Mouse (Mus musculus) heart, adult 11 months (tissue): ENCODE measurements at regions not wholly inside any gene's neighbourhood (a gene's known extent, or its start where the extent isn't known, plus 50 kb on each side); places are given as distances from the start of the nearest gene placed in this dataset.
A peak's percentile ranks its signal among the peaks of the same experiment; 100 is the strongest.
"Not testable (repeated sequence)": the region's sequence is repeated elsewhere in the genome, so short reads cannot be mapped to it uniquely, and the experiment has no call there.

ENCODE experiments used
- DNase-seq: peaks from one replicate; pipeline ENCODE4 v3.0.0; 2022

DNA sequence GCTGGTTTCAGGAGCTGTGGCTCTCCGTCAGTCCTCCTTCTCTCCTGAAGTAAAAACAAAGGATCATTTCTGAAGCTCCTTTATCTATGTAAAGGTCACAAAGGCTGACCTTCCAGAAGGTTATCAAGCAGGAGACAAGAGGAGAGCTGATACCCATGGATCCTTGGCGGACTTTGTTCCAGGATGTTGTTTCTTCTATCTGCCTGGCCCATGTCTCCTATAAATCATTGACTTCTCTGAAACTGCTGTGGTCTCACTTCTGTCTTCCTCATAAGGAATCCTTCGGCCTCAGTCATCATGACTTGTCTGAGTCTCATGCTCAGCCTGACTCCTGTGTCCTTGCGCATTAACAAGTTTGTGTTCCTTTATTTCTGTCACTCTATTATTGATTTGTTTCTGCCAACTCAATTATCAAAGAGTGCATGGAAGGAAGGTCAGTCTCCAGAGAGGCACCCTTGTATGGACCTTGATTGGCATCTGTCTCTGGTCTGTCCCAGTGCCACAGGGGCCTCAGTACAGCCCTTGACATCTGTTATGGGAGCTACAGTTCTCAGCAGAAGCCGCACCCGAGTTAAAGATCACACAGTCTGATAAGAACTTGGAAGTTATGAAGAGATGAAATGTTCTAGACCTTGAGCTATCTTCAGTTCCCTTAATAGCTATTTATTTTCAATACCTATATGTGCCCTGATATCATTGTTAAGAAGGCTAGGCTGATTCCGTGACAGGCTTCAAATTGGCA lies 53.2 kb upstream of the Dazl start:
- peak; percentile 66 for DNase-seq

DNA sequence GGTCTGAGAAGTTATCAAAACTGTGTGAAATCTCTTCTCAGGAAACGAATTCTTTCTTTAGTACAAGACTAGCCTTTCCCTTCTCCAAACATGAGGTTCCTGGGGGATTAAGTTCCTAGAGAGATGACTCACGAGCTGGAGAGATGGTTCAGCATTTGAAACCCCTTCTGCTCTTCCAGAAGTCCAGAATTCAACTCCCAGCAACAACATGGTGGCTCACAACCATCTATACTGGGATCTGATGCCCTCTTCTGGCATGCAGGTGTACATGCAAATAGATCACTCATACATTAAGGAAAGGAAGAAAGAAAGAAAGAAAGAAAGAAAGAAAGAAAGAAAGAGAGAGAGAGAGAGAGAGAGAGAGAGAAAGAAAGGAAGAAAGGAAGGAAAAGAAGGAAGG lies 60.4 kb upstream of the Dazl start:
- not testable (repeated sequence) for DNase-seq

DNA sequence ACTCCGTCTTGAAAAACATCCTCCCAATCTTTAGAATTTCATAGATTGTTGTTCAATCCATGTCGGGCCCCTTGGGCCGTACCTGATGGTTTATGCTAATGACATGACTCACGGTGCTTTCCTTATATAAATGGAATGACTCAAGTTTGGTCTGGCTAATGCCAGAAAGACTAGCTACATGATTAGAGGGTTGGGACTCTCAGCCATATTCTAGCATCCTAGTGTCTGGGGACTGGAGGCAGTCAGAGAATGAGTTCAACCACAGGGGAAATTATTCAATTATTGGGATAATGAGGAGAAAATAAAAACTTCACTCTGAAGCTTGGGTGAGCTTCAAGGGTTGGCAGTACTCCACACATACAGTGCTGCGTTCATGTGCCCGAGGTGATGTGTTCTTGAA lies 60.9 kb upstream of the Dazl start:
- peak; percentile 44 for DNase-seq

DNA sequence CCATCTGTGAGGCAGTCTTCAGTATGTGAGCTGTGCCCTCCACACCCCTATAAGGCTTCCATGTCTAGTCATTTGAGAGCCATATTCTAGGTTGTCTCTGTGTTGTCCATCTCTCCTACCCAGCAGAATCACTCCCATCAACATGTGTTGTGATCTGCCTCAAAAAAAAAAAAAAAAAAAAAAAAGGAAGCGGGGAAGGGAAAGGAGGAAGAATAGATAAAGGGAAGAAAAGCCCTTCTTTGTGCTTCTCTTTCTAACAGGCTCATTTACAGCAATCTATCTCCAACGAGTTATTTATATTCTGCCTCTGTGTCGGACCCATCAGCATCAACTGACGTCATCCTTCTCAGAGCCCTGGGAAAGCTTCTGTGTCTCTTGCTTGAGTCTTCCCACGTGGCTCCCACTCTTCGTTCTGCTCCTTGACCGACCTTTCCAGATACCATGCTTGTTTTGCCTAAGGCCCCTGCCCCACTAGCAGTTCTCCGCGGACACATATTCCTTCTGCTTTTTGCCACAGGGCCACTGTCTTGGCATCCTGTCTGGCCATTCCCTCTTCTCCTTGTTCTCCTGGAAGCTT lies 68.3 kb upstream of the Dazl start:
- DNase-seq: peak; percentile 69

DNA sequence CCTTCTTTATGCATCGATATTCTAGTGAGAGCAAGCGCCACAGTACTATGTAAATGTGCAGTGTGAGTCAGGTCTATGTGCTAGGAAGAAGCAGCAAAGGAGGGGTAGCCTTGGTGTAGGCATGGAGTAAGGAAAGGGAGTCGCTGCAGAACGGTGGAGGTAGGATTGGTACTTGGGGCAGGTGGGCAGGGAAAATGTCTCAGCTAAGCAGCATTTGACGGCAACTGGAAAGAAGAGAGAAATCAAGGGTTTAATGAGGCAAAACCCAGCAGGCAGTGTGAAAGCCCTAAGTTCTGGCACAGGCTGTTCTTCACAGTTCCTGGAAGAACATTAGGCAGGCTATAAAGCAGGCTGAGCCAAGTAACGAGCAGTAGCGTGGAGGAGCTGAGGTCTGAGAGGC lies 72.0 kb upstream of the Dazl start:
- DNase-seq: peak; percentile 82

DNA sequence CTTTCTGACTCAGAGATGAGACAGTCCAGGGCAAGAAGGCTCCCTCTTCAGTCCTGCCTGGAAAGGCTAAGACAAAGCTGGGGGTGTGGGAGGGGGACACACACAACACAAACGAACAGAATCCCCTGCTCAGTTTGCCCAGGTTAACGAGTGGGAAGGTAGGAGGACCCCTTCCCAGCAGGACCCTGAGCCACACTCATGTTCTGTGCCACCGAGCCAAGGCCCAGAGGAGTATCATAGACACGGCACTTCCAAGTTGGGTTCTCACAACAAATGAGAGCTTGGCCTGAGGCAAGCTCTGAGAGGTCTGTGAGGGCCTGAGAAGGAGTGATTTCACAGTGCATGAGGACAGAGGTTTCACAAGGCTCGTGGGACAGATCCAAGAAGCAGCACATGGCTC lies 72.7 kb upstream of the Dazl start:
- DNase-seq: peak; percentile 91

DNA sequence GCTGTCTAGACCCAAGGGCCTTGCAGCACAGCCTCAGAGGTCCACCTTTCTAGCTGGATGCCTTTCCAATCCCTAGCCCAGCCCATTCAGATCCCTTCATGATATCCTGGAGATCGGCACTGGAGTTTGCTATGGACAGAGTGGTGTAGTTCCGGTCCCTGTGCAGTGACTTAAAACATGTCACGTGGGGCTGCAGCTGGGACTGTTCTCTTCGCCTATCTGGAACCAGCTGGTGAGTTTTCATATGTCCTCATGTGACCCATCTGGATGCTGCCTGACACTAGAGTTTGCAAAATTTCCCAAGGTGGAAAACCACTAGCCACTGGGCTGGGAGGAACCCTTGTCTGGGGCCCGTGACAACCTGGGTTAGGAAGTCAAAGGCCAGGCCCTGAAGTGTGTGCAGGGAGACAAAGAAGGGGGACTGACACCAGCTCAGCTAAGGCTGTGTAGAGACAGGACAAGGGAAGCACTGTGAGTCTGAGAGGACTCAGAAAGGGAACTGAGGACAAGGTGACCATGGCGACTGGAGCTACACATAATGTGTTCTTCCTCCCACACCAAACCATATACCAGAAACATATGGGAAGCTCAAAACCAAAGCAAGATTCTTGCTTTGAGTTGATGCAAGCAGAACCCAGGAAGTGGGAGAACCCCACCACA lies 75.9 kb upstream of the Dazl start:
- DNase-seq: peak; percentile 98

DNA sequence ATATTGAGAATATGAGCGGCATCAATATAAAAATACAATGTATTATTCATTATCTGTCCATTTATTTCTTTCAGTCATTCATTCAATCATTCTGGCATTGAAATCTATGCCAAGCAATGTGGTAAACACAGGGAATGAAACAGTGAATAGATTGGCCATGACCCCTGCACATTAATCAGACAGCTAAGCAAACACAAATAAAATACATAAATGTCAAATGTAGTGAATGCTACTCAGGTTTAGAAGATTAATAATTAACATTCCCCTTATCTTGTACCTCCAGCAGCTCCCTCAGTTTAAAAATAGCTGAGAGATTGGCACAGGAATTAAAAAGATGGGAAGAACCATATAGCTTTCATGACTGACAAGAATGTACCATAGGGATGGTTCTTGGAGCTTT lies 77.0 kb upstream of the Dazl start:
- DNase-seq: no peak

DNA sequence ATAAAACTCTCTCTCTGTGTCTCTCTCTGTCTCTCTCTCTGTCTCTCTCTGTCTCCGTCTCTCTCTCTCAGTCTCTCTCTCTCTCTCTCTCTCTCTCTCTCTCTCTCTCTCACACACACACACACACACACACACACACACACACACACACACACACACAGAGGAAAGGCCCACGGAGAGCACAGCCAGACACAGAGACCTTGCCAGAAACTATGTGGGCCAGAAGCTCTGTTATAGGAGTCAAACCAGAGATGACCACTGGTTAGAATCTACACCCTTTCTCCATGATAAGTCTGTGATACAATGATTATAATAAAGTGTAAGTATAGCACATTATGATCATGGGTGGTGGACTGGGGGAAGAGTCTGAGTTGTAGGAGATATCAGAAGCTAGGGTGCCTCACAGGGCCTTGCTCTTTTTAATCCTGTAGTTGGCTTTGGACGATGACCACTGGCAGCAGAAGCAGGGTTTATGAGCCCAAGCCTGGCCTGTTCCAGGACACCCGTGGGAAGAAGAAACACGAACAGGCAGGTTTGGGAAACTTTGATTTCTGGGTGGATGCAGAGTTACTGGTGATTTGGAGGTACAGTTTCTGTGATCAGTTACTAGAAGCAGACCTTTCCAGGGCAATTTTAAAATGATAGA lies 80.2 kb upstream of the Dazl start:
- DNase-seq: peak; percentile 81

DNA sequence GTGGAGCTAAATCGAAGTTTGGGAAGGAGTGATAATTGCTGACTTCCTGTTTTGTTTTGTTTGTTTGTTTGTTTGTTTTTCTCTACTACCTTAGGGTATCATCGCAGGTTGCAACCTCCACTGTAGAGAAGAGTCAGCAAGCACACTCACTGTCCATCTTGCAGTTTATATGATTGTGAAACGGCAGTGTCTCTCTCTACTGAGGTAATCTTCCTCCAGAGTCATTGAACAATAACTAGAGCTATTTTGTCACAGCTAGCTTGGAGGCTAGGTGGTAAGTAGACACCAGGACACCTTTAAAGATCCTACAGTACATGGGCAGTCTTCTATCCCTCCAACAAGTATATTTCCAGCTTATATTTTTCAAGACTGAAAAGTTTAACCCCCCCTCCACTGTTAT lies 82.0 kb upstream of the Dazl start:
- DNase-seq: peak; percentile 52

DNA sequence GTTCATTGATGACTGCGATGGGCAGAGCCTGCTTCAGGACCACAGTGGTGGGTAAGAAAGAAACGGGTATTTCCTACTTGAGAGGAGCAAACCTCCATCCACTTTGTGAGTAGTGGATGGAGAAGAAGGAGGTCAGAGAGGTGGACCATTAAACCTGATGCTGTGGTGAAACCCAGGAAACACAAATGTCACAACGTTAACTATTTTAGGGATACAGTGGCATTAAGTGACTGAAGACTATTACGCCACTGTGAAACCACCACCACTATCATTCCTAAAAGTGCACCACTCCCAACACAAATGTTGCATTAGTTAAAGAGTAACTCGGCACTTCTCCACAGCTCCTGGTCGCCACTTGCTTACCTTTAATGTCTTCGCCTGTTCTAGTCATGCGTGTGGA lies 83.3 kb upstream of the Dazl start:
- DNase-seq: peak; percentile 34

DNA sequence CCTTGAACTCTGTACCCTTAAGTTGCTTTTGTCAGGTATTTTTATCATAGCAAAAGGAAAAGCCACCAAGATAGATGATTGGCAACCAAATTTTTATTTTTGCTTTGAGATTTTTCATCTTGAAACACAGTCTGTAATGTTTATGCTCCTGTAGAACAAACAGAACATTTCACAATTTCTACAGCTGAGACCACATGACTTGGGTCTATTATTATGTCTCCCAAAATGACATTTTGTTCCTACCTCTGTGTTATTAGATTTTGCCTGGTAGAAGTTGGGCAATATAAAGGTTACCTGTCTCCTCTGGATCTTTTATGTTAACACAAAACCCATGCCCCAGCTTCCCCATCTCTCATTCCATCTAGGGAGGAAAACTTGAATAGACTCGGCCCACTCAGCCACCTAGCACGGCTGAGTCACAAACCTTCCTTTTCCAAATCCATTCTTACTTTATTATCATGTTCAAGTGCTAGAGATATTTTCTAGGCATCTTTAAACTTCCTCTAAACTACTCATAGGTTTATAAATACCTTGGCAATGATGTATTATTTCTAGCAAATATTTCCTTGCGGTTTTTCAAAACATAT lies 84.8 kb upstream of the Dazl start:
- DNase-seq: no peak

DNA sequence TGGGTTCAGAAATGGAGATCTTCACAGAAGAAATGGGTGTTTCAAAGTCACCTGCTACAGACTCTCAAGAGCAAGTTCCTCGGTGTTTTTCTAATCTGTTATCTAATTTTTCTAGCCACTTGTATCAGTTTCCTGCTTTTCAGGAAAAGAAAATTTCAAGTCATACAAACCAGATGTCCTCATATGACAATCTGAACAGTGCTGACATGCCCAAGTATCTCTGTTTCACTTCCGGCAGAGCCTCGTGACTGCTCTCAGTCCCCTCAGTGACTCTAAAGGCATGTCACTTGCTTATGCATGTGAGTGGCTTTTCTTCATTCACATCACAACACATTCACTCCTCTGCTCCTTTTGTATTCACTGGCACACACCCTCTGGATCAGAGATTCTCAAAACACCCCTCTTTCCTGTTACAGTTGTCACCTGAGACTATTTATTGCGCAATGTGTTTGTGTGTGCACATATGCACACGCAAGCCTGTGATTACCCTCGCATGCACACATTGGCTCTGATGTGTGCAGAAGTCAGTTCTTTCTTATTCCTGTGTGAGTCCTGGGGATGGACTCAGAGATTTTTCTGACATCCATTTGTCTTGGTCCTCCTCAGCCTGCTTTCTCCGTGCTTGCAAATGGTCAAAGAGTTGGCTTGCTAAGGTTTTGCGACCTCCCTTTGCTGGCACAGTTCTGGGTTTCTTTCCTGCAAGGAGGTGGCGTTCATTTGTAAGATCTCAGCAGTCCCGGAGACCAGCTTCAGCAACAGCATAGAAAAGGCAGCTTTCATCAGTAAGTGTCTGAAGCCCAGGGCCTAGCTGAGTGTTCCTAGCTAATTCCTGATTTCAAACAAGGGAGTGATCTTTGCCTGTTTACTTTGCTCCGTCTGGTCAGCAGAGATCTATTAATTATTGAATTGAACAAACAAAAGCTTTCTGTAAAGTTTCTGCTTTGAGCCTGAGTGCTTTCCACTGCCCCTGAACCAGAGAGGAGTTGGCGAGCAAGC lies 95.6 kb upstream of the Dazl start:
- DNase-seq: peak; percentile 90

DNA sequence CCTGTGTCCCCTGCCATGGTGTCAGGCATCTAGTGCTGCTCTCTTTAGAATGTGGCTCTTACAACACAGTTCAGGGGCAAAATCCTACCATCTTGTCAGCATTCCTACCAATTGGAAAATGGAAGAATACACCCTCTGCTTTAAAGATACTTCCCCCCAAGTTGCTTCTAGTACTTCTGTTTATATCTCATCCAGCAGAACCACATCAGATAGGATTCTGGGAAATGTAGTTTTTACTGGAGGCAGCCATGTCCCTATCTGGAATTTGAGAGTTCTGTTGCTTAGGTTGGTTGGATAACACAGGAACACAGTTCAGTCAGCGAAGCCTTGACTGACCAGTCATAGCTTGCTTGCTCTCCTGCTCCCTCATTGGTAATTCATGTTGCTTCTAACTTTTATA lies 96.7 kb upstream of the Dazl start:
- peak; percentile 14 for DNase-seq

DNA sequence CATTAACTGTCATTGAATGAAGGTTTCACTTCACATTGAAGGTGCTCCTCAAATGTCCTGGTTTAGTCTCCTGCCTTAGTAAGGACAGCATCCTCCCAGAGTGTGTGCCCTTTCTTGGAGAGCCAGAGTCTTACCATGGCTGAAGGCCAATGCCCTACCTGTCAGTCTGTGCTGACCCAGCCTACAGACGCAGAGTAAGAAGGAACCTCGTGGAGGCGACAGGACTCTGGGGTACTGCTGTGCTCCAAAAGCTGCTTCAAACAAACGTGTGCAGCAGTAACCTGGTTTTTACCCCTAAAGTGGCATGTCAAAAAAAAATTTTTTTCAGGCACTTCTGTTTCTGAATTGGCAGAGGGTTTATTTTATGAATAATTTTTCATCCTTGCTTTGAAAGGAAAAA lies 97.8 kb upstream of the Dazl start:
- peak; percentile 64 for DNase-seq

DNA sequence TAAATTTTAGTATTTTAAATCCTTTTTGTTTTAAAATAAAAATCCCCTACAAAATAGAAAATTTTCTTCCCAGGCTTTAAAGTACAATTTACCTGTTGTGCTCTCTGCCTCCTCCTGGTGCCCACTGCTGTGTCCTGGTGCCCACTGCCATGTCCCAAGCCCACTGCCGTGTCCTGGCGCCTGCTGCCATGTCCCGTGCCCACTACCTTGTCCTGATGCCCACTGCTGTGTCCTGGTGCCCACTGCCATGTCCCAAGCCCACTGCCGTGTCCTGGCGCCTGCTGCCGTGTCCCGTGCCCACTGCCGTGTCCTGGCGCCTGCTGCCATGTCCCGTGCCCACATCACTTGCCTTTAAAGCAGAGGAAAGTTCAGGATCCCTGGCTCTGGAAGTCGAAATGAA lies 98.6 kb upstream of the Dazl start:
- DNase-seq: peak; percentile 49

DNA sequence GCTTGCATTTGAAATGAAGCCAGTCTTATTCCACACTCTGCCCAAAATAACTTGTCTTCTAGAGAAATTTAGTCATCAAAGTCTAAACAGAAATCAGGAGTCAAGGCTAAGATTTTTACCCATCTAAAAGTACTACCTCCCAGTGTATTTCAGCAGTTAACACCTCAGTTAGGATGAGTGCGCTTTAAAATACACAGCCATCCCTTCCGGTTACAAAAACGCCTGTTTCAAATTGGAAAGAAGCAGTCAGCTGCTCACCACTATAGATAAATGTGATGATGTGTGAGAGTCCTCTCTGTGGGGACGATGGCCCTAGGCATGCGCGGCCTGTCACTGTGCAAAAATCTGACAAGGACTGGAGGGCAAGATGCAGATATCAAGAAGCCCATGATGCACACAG lies 99.0 kb upstream of the Dazl start:
- DNase-seq: no peak

DNA sequence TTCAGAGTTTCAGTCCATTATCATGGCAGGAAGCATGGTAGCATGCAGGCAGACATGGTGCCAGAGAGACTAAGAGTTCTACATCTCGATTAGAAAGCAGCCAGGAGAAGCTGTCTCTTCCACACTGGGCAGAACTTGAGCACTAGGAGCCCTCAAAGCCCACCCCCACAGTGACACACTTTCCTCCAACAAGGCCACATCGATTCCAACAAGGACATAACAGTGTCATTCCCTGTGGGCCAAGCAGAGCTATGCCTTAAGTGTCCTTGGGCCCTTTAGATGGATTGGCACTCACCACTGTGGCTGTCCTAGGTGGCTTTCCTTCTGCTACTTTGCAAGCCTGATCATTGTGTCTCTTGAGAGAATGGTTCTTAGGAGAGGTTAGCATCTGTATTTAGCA lies 99.5 kb upstream of the Dazl start:
- peak; percentile 82 for DNase-seq

DNA sequence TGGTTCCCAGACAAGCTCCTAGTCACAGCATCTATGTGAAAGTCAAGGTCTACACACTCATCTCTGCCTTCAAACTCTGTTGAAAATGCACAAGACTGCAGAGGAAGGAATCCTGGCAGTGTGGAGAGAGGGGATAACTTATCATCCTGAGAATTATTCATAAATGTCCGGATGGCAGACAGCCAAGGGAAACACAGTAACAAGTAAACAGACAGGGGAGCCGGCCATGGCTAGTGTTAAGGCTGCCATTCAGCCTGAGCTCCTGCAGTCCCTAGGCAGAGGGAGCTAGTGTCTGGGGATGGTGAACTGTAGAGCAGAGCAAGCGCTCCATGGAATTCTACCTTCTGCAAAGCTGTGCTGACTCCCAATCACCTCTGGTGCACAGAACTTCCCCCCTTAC lies 100.3 kb upstream of the Dazl start:
- DNase-seq: peak; percentile 90

DNA sequence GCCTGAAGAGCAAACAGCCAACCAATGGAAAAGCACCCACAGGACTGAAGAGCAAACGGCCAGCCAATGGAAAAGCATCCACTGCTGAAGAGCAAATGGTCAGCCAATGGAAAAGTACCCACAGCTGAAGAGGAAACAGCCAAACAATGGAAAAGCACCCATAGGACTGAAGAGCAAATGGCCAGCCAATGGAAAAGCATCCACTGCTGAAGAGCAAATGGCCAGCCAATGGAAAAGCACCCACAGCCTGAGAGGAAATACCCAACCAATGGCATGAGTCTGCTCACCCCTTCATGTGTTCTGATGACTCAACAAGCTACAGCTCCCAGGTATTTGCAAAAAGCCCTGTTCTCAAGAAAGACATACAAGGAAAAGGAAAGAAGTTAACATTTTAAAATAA lies 101.4 kb upstream of the Dazl start:
- DNase-seq: peak; percentile 68

DNA sequence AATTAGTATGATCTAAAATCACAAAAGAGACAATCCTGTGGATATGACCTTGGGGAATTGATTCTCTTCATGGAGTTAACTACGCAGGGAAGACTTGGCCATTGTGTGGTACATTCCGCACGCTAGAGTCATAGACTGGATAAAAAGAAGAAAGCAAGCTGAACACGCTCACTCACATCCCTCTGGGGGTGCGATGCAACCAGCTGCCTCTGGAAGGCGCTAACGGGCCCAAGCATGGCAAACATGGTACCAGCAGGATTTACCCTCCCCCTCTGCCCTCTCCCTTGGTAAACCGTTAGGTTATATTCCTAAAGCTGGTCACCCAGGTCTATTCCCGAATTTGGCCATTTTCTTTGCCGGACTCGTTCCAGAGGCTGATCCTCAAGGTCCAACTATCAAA lies 102.2 kb upstream of the Dazl start:
- peak; percentile 73 for DNase-seq

DNA sequence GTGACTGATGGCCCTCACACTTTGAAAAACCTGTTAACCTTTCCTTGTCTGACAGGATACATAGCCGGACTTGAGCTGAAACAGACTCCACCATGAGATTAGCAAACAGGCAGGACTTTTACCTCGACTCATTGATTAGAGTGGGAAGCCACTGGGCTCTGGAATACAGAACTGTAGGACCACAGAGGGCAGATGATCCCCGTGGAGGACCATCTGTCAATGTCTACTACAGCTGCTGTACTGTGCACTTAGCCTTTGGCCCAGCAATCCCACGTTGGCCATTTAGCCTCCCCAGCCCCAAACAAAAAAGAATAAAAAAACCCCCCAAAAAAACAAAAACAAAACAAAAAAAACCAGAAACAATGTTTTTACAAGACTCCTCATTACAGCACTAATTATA lies 103.9 kb upstream of the Dazl start:
- DNase-seq: peak; percentile 36
